Mouse (Mus musculus) liver, postnatal 0 days (tissue): ENCODE data around the gene H2al1d. TPM values are rescaled to one million over a fixed set of nuclear protein-coding genes. Genes with fewer than 3 reads are reported as not detected.
"Not testable (repeated sequence)": the region's sequence is repeated elsewhere in the genome, so short reads cannot be mapped to it uniquely, and the experiment has no call there.

ENCODE experiments used
- ATAC-seq: fragments of 200-750 bp; cut with Nextera tagmentation; 2 replicates; pipeline ENCODE4 v1.8.0; 2017; ENCODE audit warnings: mild to moderate bottlenecking, moderate library complexity
- DNase-seq: peaks from one replicate; pipeline ENCODE4 v3.0.0-alpha.2; 2016
- H3K27ac ChIP-seq: fragments of 300-500 bp; sonication (generic); 2 replicates; pipeline ENCODE4 v1.5.1; 2014; ENCODE audit warnings: antibody characterized with exemption, moderate library complexity, mild to moderate bottlenecking, low read depth
- H3K27me3 ChIP-seq: fragments of 300-500 bp; sonication (generic); 2 replicates; pipeline ENCODE4 v1.6.1; 2014; ENCODE audit warnings: low read length, control low read depth, mixed read lengths; ENCODE audit not compliant: insufficient read depth
- H3K36me3 ChIP-seq: fragments of 300-500 bp; sonication (generic); replicated peaks from 2 replicates; pipeline ENCODE4 v1.6.1; 2014; ENCODE audit warnings: mild to moderate bottlenecking, control low read depth, low read length, moderate library complexity, mixed read lengths; ENCODE audit not compliant: insufficient read depth
- H3K4me1 ChIP-seq: fragments of 300-500 bp; sonication (generic); 2 replicates; pipeline ENCODE4 v1.6.1; 2014; ENCODE audit warnings: antibody characterized with exemption, mild to moderate bottlenecking, control low read depth; ENCODE audit not compliant: insufficient read depth
- H3K4me2 ChIP-seq: fragments of 300-500 bp; sonication (generic); 2 replicates; pipeline ENCODE4 v1.6.1; 2014; ENCODE audit warnings: low read depth, mild to moderate bottlenecking, low read length, moderate library complexity, mixed read lengths
- H3K4me3 ChIP-seq: fragments of 300-500 bp; sonication (generic); 2 replicates; pipeline ENCODE4 v1.5.1; 2014; ENCODE audit warnings: low read depth, low read length
- H3K9ac ChIP-seq: fragments of 300-500 bp; sonication (generic); replicated peaks from 2 replicates; pipeline ENCODE4 v1.6.1; 2014; ENCODE audit warnings: mild to moderate bottlenecking, moderate library complexity
- H3K9me3 ChIP-seq: fragments of 300-500 bp; sonication (generic); 2 replicates; pipeline ENCODE4 v1.6.1; 2016; ENCODE audit warnings: mild to moderate bottlenecking, control low read depth, low read length, mixed read lengths
- CTCF ChIP-seq: sonication (generic); IDR thresholded peaks from 2 replicates; pipeline ENCODE4 v1.5.1; 2016; ENCODE audit warnings: antibody characterized with exemption, low read depth
- EP300 ChIP-seq: IDR thresholded peaks from 2 replicates; pipeline ENCODE4 v1.6.1; 2016; ENCODE audit warnings: antibody characterized with exemption, low read depth, mild to moderate bottlenecking
- WGBS: fragments of 180-500 bp; shearing (Covaris S2); extraction: QIAGEN DNeasy Blood & Tissue Kit; methylation state at CpG from one replicate; pipeline ENCODE4 v1.1.7; 2014; ENCODE audit not compliant: insufficient replicate concordance; 5-methylcytosine and 5-hydroxymethylcytosine counted together
- polyA plus RNA-seq: library from polyadenylated mRNA; unstranded; fragments of >200 nt; fragmentation: Nextera tagmentation; extraction: Ambion mirVana; gene quantifications from 2 replicates; pipeline ENCODE4 v1.2.1, GENCODE M21; 2015

Gene H2al1d
- polyA plus RNA-seq = not detected in 2 replicates

GRCm38 (mm10) chrX:11308524-11308923, at the start of gene H2al1d:
Gene H2al1d, plus strand, starts transcription at chrX:11308824.
- not testable (repeated sequence) for H3K9ac ChIP-seq, H3K4me2 ChIP-seq, DNase-seq, H3K27me3 ChIP-seq, H3K9me3 ChIP-seq, H3K4me3 ChIP-seq, H3K4me1 ChIP-seq, H3K36me3 ChIP-seq, ATAC-seq, H3K27ac ChIP-seq
- WGBS = no CpG with 5 or more reads among the region's 6 CpGs

- 70% methylated on average over 8 of the region's 8 CpGs for WGBS
- Histone ChIP-seq H3K9ac (no peak overlapping the region), H3K4me3 (no peak overlapping the region), H3K4me2 (no peak overlapping the region), H3K27me3 (peaks cover 3% of the 10 kb centered on the region; the same call in 1 of the 2 replicates), H3K9me3 (no peaks in the 10 kb centered on the region), H3K27ac (no peak overlapping the region), H3K36me3 (no peaks in the 10 kb centered on the region), H3K4me1 (no peaks in the 10 kb centered on the region)
- no peak for TF ChIP-seq EP300
- no peak for TF ChIP-seq CTCF
- no peak for DNase-seq
- ATAC-seq = no peak
These were observed 43.7 kb upstream of the H2al1d start for GRCm38 (mm10) chrX:11264918-11265317.

GRCm38 (mm10) chrX:11267791-11268190, 40.8 kb upstream of the H2al1d start:
- H3K27ac ChIP-seq = no peak overlapping the region
- 53% methylated on average over 7 of the region's 7 CpGs for WGBS
- DNase-seq (no peak), ATAC-seq (no peak)
- TF ChIP-seq CTCF = no peak
- no peak for TF ChIP-seq EP300
- H3K4me3 ChIP-seq = no peak overlapping the region
- H3K9ac ChIP-seq = no peak overlapping the region
- H3K27me3 ChIP-seq = peaks cover 3% of the 10 kb centered on the region; the same call in 1 of the 2 replicates
- no peaks in the 10 kb centered on the region for H3K36me3 ChIP-seq
- H3K4me1 ChIP-seq = no peaks in the 10 kb centered on the region
- H3K4me2 ChIP-seq = no peak overlapping the region
- H3K9me3 ChIP-seq = no peaks in the 10 kb centered on the region

- WGBS = 63% methylated on average over 3 of the region's 3 CpGs
- Histone ChIP-seq H3K4me3 (no peak overlapping the region), H3K27ac (no peak overlapping the region), H3K36me3 (no peaks in the 10 kb centered on the region), H3K9ac (no peak overlapping the region), H3K4me2 (no peak overlapping the region), H3K27me3 (peaks cover 3% of the 10 kb centered on the region; the same call in 1 of the 2 replicates), H3K9me3 (no peaks in the 10 kb centered on the region), H3K4me1 (no peaks in the 10 kb centered on the region)
- ATAC-seq (no peak), DNase-seq (no peak)
- no peak for TF ChIP-seq CTCF
These were observed 39.5 kb upstream of the H2al1d start for GRCm38 (mm10) chrX:11269074-11269473.

- DNase-seq (no peak), ATAC-seq (no peak)
- TF ChIP-seq EP300 = no peak
- TF ChIP-seq CTCF = no peak
- Histone ChIP-seq H3K27me3 (peaks cover 3% of the 10 kb centered on the region; the same call in 1 of the 2 replicates), H3K4me2 (no peak overlapping the region), H3K27ac (no peak overlapping the region), H3K4me3 (no peak overlapping the region), H3K9ac (no peak overlapping the region), H3K9me3 (no peaks in the 10 kb centered on the region), H3K36me3 (no peaks in the 10 kb centered on the region), H3K4me1 (no peaks in the 10 kb centered on the region)
- WGBS = 62% methylated on average over 3 of the region's 3 CpGs
These were observed 35.4 kb upstream of the H2al1d start for GRCm38 (mm10) chrX:11273190-11273589.

GRCm38 (mm10) chrX:11277083-11277482, 31.5 kb upstream of the H2al1d start:
- Histone ChIP-seq H3K4me1 (no peaks in the 10 kb centered on the region), H3K9ac (no peak overlapping the region), H3K9me3 (no peaks in the 10 kb centered on the region), H3K4me2 (no peak overlapping the region), H3K4me3 (no peak overlapping the region), H3K27ac (no peak overlapping the region), H3K36me3 (no peaks in the 10 kb centered on the region), H3K27me3 (0 out of 2 replicates have a peak, but pooled peaks cover 3% of the 10 kb centered on the region)
- 70% methylated on average over 6 of the region's 6 CpGs for WGBS
- DNase-seq (no peak), ATAC-seq (no peak)
- no peak for TF ChIP-seq CTCF
- TF ChIP-seq EP300 = no peak

- Histone ChIP-seq H3K27me3 (0 out of 2 replicates have a peak, but pooled peaks cover 3% of the 10 kb centered on the region), H3K27ac (no peak overlapping the region), H3K4me1 (no peaks in the 10 kb centered on the region), H3K4me3 (no peak overlapping the region), H3K36me3 (no peaks in the 10 kb centered on the region), H3K9me3 (no peaks in the 10 kb centered on the region), H3K4me2 (no peak overlapping the region), H3K9ac (no peak overlapping the region)
- ATAC-seq = no peak
- whole genome bisulfite sequencing = 54% methylated on average over 2 of the region's 2 CpGs
- TF ChIP-seq EP300 = no peak
- no peak for TF ChIP-seq CTCF
- no peak for DNase-seq
These were observed 27.9 kb upstream of the H2al1d start for GRCm38 (mm10) chrX:11280741-11281140.
